Comparison of ENCODE assay signal across 10 mouse cellular contexts in the genomic region with DNA sequence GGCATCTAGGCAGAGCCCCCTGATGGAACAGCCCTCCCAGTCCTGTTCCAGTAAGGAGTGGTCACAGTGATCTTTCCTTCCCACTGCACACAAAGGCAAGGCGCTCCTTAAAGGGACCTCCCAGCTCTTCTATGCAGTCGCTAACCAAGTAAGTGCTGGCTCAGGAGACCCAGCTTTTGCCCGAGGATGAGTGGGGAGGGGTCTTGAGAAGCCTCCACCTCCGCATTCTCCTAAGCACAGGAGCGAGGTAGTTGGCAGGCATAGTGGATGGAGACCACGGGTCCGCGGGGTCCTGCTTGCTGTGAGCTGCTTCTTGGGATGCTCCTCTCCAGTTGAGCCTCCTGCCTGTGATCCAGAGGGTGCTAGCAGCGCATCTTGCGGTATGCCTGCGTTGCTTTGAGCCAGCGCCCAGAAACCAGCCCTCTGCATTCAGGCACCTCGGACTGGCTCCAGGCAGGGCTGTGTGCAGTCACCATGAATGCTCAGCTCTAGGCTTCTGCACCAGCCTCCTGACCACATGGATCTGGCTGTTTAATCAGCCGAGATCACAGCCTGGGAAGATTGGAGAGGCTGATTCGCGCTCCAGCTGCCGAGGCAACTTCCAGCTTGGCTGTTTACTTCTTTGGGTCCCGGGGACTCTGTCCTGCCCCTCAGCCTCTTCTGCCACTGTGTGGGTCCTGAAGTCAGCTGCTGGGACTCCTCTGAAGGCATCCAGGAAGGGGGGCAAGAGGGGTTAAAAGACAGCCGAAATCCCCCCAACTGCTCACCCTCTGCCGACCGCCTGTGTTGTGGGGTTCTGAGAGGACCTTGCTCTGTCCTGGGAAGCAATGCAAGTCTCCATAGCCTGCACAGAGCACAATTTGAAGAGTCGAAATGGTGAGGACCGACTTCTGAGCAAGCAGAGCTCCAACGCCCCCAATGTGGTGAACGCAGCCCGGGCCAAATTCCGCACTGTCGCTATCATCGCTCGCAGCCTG. TPM values are rescaled to one million over a fixed set of nuclear protein-coding genes. Genes with fewer than 3 reads are reported as not detected.
DNase-seq lines count a peak whose midpoint lies in the region; ATAC-seq and TF ChIP-seq lines count a peak whose summit lies in the region.
"Had no signal": no experiment of that assay in that cellular context is flagged by ENCODE, and none has a peak within 500 bp of the region (broad histone marks: within the 10 kb centered on the region; RNA-seq: fewer than 3 reads in every experiment).

Gene Kcnab1, plus strand, starts transcription at position 440 of the 977 bp plus-strand sequence.

- peak within 1 kb of the TSS; percentile 50 for H3K4me2 ChIP-seq in liver, embryonic 12.5 days

- TF ChIP-seq CTCF in kidney, adult 2 months (conservative IDR thresholded peaks at IDR 0.05; ENCODE audit: insufficient read depth, insufficient read length, low read depth, low read length) = no peak

- DNase-seq in kidney, adult 18-20 months = peak; percentile 2
- DNase-seq in kidney, adult 2 months = no peak
- peak; percentile 60 for DNase-seq in embryo, embryonic 11 days
- peak; percentile 10 for DNase-seq in gastrocnemius, postnatal 10 days
- DNase-seq in kidney, postnatal 10 days = peak; percentile 24
- DNase-seq in right cerebral cortex, adult 18-20 months = peak; percentile 61
- DNase-seq in T-cell, adult 2 months (ENCODE audit: low spot score) = no peak

- no peak within 1 kb of the TSS for H3K27ac ChIP-seq in kidney, adult 2 months (ENCODE audit: insufficient read depth, low read depth, low read length)
- H3K27ac ChIP-seq in liver, embryonic 12.5 days = no peak within 1 kb of the TSS
- H3K27ac ChIP-seq: macrophage had no signal

- H3K9me3 ChIP-seq in liver, embryonic 12.5 days (replicated peaks) = no peaks in the 10 kb centered on the region

- no peaks in the 10 kb centered on the region for H3K36me3 ChIP-seq in kidney, adult 2 months (ENCODE audit: control insufficient read depth, insufficient read depth, low read length)
- no peaks in the 10 kb centered on the region for H3K36me3 ChIP-seq in liver, embryonic 12.5 days

- no peaks in the 10 kb centered on the region for H3K4me1 ChIP-seq in kidney, adult 2 months (ENCODE audit: control insufficient read depth, insufficient read depth, low read length)
- H3K4me1 ChIP-seq in liver, embryonic 12.5 days = no peaks in the 10 kb centered on the region

- H3K27me3 ChIP-seq in kidney, adult 2 months (replicated peaks; ENCODE audit: control insufficient read depth, insufficient read depth, low read length) = no peaks in the 10 kb centered on the region
- H3K27me3 ChIP-seq in liver, embryonic 12.5 days (replicated peaks) = peaks cover 24% of the 10 kb centered on the region
- H3K27me3 ChIP-seq: CH12.LX had no signal

- no peak for ATAC-seq in liver, embryonic 12.5 days

- WGBS in kidney, adult 2 months = 2% methylated on average over 30 of the region's 30 CpGs
- WGBS in liver, embryonic 12.5 days (ENCODE audit: insufficient replicate concordance) = 4% methylated on average over 30 of the region's 30 CpGs

- no peak within 1 kb of the TSS for H3K4me3 ChIP-seq in kidney, adult 2 months (ENCODE audit: insufficient read depth, low read depth, low read length)
- H3K4me3 ChIP-seq in liver, embryonic 12.5 days = peak within 1 kb of the TSS; percentile 30

- no peak within 1 kb of the TSS for H3K9ac ChIP-seq in liver, embryonic 12.5 days

- TF ChIP-seq POLR2A in kidney, adult 2 months (IDR thresholded peaks at IDR 0.05; ENCODE audit: low read depth, low read length) = no peak

RNA-seq across cellular contexts. Expression of gene Kcnab1, which starts in this region (rescaled TPM):
- 0.59 and 1.1 TPM in 2 replicates for polyA plus RNA-seq in kidney, adult 2 months (2012; rRNA removed)
- 10 to 100 TPM; 13.4 TPM for total RNA-seq in gastrocnemius, postnatal 10 days (2021)
- 1.9 and 2.1 TPM in 2 replicates for polyA plus RNA-seq in liver, embryonic 12.5 days (2016; fragmentation: Nextera tagmentation; extraction: Ambion mirVana)

Comparison
In these comparisons a context has a peak if more than half of its experiments do, and no peak if none do; other contexts are left out.
1. DNase-seq: peak in kidney, adult 18-20 months (single experiment), embryo, embryonic 11 days (single experiment), gastrocnemius, postnatal 10 days (single experiment), kidney, postnatal 10 days (single experiment) and right cerebral cortex, adult 18-20 months (single experiment); none in kidney, adult 2 months (single experiment) and T-cell, adult 2 months (single experiment).